Mouse (Mus musculus): ENCODE data around the gene Usp25.

GRCm38 (mm10) chr16:77128683-77129082 is 115.2 kb downstream of the Usp25 start:
- TF ChIP-seq CTCF (IDR thresholded peaks at IDR 0.05; ENCODE audit: insufficient read depth, low read depth, low read length) (no peak), POLR2A (IDR thresholded peaks at IDR 0.05; ENCODE audit: insufficient read depth, low read depth, low read length) (no peak)
